Mouse (Mus musculus) lung, embryonic 14.5 days (tissue): ENCODE measurements around the gene Pdcd4. TPM values are rescaled to one million over a fixed set of nuclear protein-coding genes. Genes with fewer than 3 reads are reported as not detected.
"Not testable (repeated sequence)": the region's sequence is repeated elsewhere in the genome, so short reads cannot be mapped to it uniquely, and the experiment has no call there.

Experiments used
- ATAC-seq: fragments of 200-750 bp; cut with Nextera tagmentation; 2 replicates; pipeline ENCODE4 v1.8.0; 2017; ENCODE audit warnings: mild to moderate bottlenecking, moderate TSS enrichment, moderate library complexity; ENCODE audit not compliant: insufficient read depth
- DNase-seq: peaks from one replicate; pipeline ENCODE4 v3.0.0-alpha.2; 2015
- H3K27ac ChIP-seq: fragments of 300-500 bp; sonication (generic); 2 replicates; pipeline ENCODE4 v1.5.1; 2014; ENCODE audit warnings: low read depth, mild to moderate bottlenecking, moderate library complexity
- H3K27me3 ChIP-seq: fragments of 300-500 bp; sonication (generic); 2 replicates; pipeline ENCODE4 v1.6.1; 2014; ENCODE audit warnings: low read length, control low read depth; ENCODE audit not compliant: insufficient read depth
- H3K36me3 ChIP-seq: fragments of 300-500 bp; sonication (generic); 2 replicates; pipeline ENCODE4 v1.6.1; 2014; ENCODE audit warnings: control low read depth; ENCODE audit not compliant: insufficient read depth
- H3K4me1 ChIP-seq: fragments of 300-500 bp; sonication (generic); 2 replicates; pipeline ENCODE4 v1.6.1; 2014; ENCODE audit warnings: antibody characterized with exemption, control low read depth; ENCODE audit not compliant: insufficient read depth
- H3K4me2 ChIP-seq: fragments of 300-500 bp; sonication (generic); 2 replicates; pipeline ENCODE4 v1.6.1; 2014; ENCODE audit warnings: mild to moderate bottlenecking
- H3K4me3 ChIP-seq: fragments of 300-500 bp; sonication (generic); 2 replicates; pipeline ENCODE4 v1.5.1; 2014; ENCODE audit warnings: low read depth, low read length
- H3K9ac ChIP-seq: fragments of 300-500 bp; sonication (generic); 2 replicates; pipeline ENCODE4 v1.6.1; 2014
- H3K9me3 ChIP-seq: fragments of 300-500 bp; sonication (generic); 2 replicates; pipeline ENCODE4 v1.6.1; 2016; ENCODE audit warnings: low read depth, low read length, control low read depth
- CTCF ChIP-seq: IDR thresholded peaks from 2 replicates; pipeline ENCODE4 v1.5.1; 2016; ENCODE audit warnings: antibody characterized with exemption, low read depth
- WGBS: fragments of 180-500 bp; shearing (Covaris S2); extraction: QIAGEN DNeasy Blood & Tissue Kit; methylation state at CpG from one replicate; pipeline ENCODE4 v1.1.7; 2014; 5-methylcytosine and 5-hydroxymethylcytosine counted together
- polyA plus RNA-seq: library from polyadenylated mRNA; unstranded; fragments of >200 nt; fragmentation: Nextera tagmentation; extraction: Ambion mirVana; gene quantifications from 2 replicates; pipeline ENCODE4 v1.2.1, GENCODE M21; 2014

Pdcd4 gene
- polyA plus RNA-seq, 1 experiment from 2014 or later: 101 TPM

DNA sequence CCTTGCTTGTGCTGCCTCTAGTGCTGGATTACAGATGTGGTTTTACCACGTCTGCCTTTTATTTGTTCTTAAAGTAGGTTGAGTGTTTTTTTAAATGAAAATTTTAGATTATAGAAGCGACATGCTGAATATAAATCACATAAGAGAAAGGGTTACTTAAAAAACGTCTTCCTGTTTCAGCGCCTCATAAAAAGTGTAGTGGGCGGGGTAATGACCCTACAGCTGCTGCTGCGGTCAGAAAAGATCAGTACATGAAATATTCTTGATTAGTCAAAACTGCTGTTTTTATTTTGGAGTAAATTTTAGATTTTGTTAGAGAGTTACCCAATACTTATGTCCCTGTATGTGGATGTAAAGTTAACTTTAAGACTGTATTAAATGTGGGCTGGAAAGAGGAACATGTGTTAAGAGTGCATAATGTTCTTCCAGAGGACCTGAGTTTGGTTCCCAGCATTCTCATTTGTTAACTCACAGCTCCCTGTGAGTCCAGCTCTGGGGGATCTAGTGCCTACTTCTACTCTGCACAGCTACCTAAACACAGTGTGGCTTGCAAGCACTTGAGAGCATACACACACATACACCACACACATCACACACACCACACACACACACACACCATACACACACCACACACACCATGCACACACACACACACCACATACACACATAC, 14.1 kb downstream of the Pdcd4 start:
- H3K27ac ChIP-seq: no peak overlapping the region
- no peak for TF ChIP-seq CTCF
- no peaks in the 10 kb centered on the region for H3K9me3 ChIP-seq
- 35% methylated on average over 6 of the region's 6 CpGs for WGBS
- H3K4me2 ChIP-seq: peak overlapping the region; percentile 65
- peaks cover 15% of the 10 kb centered on the region for H3K36me3 ChIP-seq
- no peak overlapping the region for H3K4me3 ChIP-seq
- H3K9ac ChIP-seq: no peak overlapping the region
- no peaks in the 10 kb centered on the region for H3K27me3 ChIP-seq
- peaks cover 11% of the 10 kb centered on the region for H3K4me1 ChIP-seq
- DNase-seq (no peak), ATAC-seq (no peak)

- H3K9me3 ChIP-seq, ATAC-seq, H3K4me3 ChIP-seq, H3K27me3 ChIP-seq, H3K9ac ChIP-seq, DNase-seq, H3K27ac ChIP-seq, H3K4me2 ChIP-seq: not testable (repeated sequence)
- Histone ChIP-seq H3K4me1 (peaks cover 11% of the 10 kb centered on the region), H3K36me3 (peaks cover 15% of the 10 kb centered on the region)
These were observed 14.7 kb downstream of the Pdcd4 start for GRCm38 (mm10) chr19:53906703-53907070.

DNA sequence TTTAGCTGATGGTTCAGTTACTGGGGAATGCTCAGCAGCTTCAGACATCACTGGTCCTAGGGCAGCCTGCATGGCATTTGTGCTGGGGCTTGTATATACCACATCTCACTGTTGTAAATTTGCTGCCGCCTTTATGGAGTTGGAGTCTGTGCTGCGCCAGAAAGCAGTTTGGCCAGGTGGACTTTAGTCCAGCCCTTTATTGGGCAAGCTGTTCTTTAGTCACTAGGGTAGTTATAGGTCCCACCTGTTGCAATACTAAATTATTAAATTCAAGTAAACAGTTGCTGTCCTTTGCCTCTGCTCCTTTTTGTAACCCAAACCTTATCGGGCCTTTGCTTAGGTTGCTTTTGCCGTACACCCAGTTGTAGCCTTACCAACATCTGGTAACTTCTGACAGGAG, 22.9 kb downstream of the Pdcd4 start:
- no peak overlapping the region for H3K27ac ChIP-seq
- no peaks in the 10 kb centered on the region for H3K4me1 ChIP-seq
- H3K9ac ChIP-seq: no peak overlapping the region
- no peak overlapping the region for H3K4me3 ChIP-seq
- no peak for TF ChIP-seq CTCF
- H3K27me3 ChIP-seq: no peaks in the 10 kb centered on the region
- no peak for ATAC-seq
- H3K36me3 ChIP-seq: peaks cover 74% of the 10 kb centered on the region
- H3K4me2 ChIP-seq: no peak overlapping the region
- WGBS: 96% methylated on average over 4 of the region's 4 CpGs
- no peak for DNase-seq
- H3K9me3 ChIP-seq: no peaks in the 10 kb centered on the region

DNA sequence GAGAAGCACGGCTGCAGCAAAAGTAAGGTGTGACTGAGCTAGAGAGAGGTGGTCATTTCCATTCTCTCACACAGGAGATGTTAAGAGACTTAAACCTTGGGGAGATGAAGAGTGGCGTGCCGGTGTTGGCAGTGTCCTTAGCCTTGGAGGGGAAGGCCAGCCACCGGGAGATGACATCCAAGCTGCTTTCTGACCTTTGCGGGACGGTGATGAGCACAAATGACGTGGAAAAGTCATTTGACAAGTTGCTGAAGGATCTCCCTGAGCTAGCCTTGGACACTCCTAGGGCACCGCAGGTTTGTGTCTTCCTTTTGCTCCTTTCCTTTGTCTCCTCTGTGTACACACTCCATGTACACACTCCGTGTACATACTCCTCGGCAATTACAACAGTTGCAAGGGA, 27.5 kb downstream of the Pdcd4 start:
- Histone ChIP-seq H3K9me3 (no peaks in the 10 kb centered on the region), H3K4me1 (no peaks in the 10 kb centered on the region), H3K36me3 (peaks cover 77% of the 10 kb centered on the region), H3K4me3 (no peak overlapping the region), H3K4me2 (no peak overlapping the region), H3K27me3 (no peaks in the 10 kb centered on the region), H3K9ac (no peak overlapping the region), H3K27ac (no peak overlapping the region)
- no peak for TF ChIP-seq CTCF
- ATAC-seq (no peak), DNase-seq (no peak)
- 86% methylated on average over 10 of the region's 10 CpGs for WGBS

DNA sequence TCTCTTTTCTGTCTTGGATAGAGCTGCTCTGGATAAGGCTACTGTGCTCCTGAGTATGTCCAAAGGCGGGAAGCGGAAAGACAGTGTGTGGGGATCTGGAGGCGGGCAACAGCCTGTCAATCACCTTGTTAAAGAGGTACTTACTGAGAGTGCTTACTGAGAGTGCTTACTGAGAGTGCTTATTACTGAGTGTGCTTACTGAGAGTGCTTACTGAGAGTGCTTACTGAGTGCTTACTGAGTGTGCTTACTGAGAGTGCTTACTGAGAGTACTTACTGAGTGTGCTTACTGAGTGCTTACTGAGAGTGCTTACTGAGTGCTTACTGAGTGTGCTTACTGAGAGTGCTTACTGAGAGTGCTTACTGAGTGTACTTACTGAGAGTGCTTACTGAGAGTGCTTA, 30.0 kb downstream of the Pdcd4 start:
- not testable (repeated sequence) for H3K9ac ChIP-seq, DNase-seq, ATAC-seq, H3K4me1 ChIP-seq, H3K4me2 ChIP-seq, H3K4me3 ChIP-seq, H3K9me3 ChIP-seq, H3K27me3 ChIP-seq, H3K27ac ChIP-seq
- H3K36me3 ChIP-seq: peaks cover 67% of the 10 kb centered on the region
- 95% methylated on average over 3 of the region's 3 CpGs for WGBS

GRCm38 (mm10) chr19:53925338-53925751, 33.3 kb downstream of the Pdcd4 start:
- TF ChIP-seq CTCF: peak; percentile 26
- no peak overlapping the region for H3K27ac ChIP-seq
- no peak overlapping the region for H3K4me2 ChIP-seq
- no peak overlapping the region for H3K4me3 ChIP-seq
- H3K27me3 ChIP-seq: no peaks in the 10 kb centered on the region
- DNase-seq (peak; percentile 86), ATAC-seq (0 out of 2 replicates have a peak, but pooled peaks have one; percentile 17)
- WGBS: 78% methylated on average over 2 of the region's 2 CpGs
- H3K9ac ChIP-seq: no peak overlapping the region
- H3K4me1 ChIP-seq: no peaks in the 10 kb centered on the region
- H3K9me3 ChIP-seq: no peaks in the 10 kb centered on the region
- H3K36me3 ChIP-seq: peaks cover 62% of the 10 kb centered on the region

DNA sequence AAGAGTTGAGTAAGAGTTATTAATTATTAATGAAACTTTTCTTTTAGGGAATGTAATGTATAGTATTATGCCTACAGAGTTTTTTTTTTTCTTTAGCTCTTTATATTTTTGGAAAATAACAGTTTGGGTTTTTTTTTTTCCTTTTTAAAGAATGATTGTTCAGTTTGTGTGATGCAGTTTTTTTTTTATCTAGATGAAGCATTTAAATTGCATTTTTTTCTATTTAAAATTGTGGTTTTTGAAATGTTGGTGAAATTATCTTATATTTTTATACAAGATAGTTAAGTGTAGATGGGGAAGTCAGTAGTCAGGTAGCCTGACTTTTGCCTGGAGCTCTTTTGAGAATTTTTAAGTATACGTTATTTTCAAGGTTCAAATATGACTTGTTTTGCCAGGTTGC, 34.7 kb downstream of the Pdcd4 start:
- WGBS: 96% methylated on average over 1 of the region's 1 CpGs
- H3K36me3 ChIP-seq: peaks cover 64% of the 10 kb centered on the region

GRCm38 (mm10) chr19:53929218-53929617, 37.2 kb downstream of the Pdcd4 start:
- WGBS: 87% methylated on average over 3 of the region's 3 CpGs
- ATAC-seq: no peak

More for the DNA sequence above, 34.7 kb downstream of the Pdcd4 start:
- DNase-seq (no peak), ATAC-seq (no peak)
- Histone ChIP-seq H3K9me3 (no peaks in the 10 kb centered on the region), H3K27ac (no peak overlapping the region), H3K4me2 (no peak overlapping the region), H3K4me3 (no peak overlapping the region), H3K4me1 (no peaks in the 10 kb centered on the region), H3K27me3 (no peaks in the 10 kb centered on the region), H3K9ac (no peak overlapping the region)
- TF ChIP-seq CTCF: no peak

More at GRCm38 (mm10) chr19:53929218-53929617, 37.2 kb downstream of the Pdcd4 start:
- Histone ChIP-seq H3K4me3 (no peak overlapping the region), H3K4me1 (no peaks in the 10 kb centered on the region), H3K27ac (no peak overlapping the region), H3K4me2 (no peak overlapping the region), H3K9me3 (no peaks in the 10 kb centered on the region), H3K27me3 (no peaks in the 10 kb centered on the region), H3K9ac (no peak overlapping the region), H3K36me3 (peaks cover 60% of the 10 kb centered on the region)
- no peak for TF ChIP-seq CTCF
- DNase-seq: no peak
